Mouse (Mus musculus): ENCODE results near the gene Olfr212.
"Not testable (repeated sequence)": the region's sequence is repeated elsewhere in the genome, so short reads cannot be mapped to it uniquely, and the experiment has no call there.

Olfr212 gene

GRCm38 (mm10) chr6:116506302-116507003, at the start of gene Olfr212:
Gene Olfr212 (plus strand): TSS chr6:116506516.
- DNase-seq (ENCODE audit: low spot score): not testable (repeated sequence)

GRCm38 (mm10) chr6:116458728-116459127, 47.6 kb upstream of the Olfr212 start:
- no peak for DNase-seq (ENCODE audit: low spot score)

GRCm38 (mm10) chr6:116459232-116459631, 47.1 kb upstream of the Olfr212 start:
- DNase-seq (ENCODE audit: low spot score): no peak

GRCm38 (mm10) chr6:116460544-116461283, 45.6 kb upstream of the Olfr212 start, which contains the start of gene Alox5:
Gene Alox5 (minus strand): TSS chr6:116461178.
- no peak for DNase-seq (ENCODE audit: low spot score)

GRCm38 (mm10) chr6:116468081-116468480, 38.2 kb upstream of the Olfr212 start:
- no peak for DNase-seq (ENCODE audit: low spot score)

GRCm38 (mm10) chr6:116485081-116485480, 21.2 kb upstream of the Olfr212 start:
- no peak for DNase-seq (ENCODE audit: low spot score)

- no peak for DNase-seq (ENCODE audit: low spot score)
Measured at GRCm38 (mm10) chr6:116486833-116487232, 19.5 kb upstream of the Olfr212 start.

GRCm38 (mm10) chr6:116488791-116489190, 17.5 kb upstream of the Olfr212 start, which contains the start of gene Olfr211:
Gene Olfr211 (plus strand): TSS chr6:116489091.
- DNase-seq (ENCODE audit: low spot score): no peak

GRCm38 (mm10) chr6:116493742-116494141, 12.6 kb upstream of the Olfr212 start:
- no peak for DNase-seq (ENCODE audit: low spot score)

GRCm38 (mm10) chr6:116495960-116496359, 10.4 kb upstream of the Olfr212 start:
- no peak for DNase-seq (ENCODE audit: low spot score)

- DNase-seq (ENCODE audit: low spot score): no peak
Measured at GRCm38 (mm10) chr6:116514832-116515231, 8.5 kb downstream of the Olfr212 start.

GRCm38 (mm10) chr6:116538156-116538555, 31.8 kb downstream of the Olfr212 start, which contains the start of gene Olfr213:
Gene Olfr213 (plus strand): TSS chr6:116538456.
- DNase-seq (ENCODE audit: low spot score): no peak

- DNase-seq (ENCODE audit: low spot score): no peak
Measured at GRCm38 (mm10) chr6:116542500-116542899, 36.2 kb downstream of the Olfr212 start.

GRCm38 (mm10) chr6:116550841-116551240, 44.5 kb downstream of the Olfr212 start, which contains the start of gene Gm5580:
Gene Gm5580 (plus strand): TSS chr6:116551141.
- not testable (repeated sequence) for DNase-seq (ENCODE audit: low spot score)

- no peak for DNase-seq (ENCODE audit: low spot score)
Measured at GRCm38 (mm10) chr6:116553935-116554334, 47.6 kb downstream of the Olfr212 start, which contains the start of gene Olfr214. Gene Olfr214 (plus strand): TSS chr6:116554235.

GRCm38 (mm10) chr6:116554952-116555351, 48.6 kb downstream of the Olfr212 start:
- no peak for DNase-seq (ENCODE audit: low spot score)

Measured in c-Kit-positive CD71-positive TER-119-positive erythroid progenitor cells, embryonic 14.5 days (primary cell).